Mouse (Mus musculus) heart, embryonic 13.5 days (tissue): ENCODE data around the gene Dcst2. TPM values are rescaled to one million over a fixed set of nuclear protein-coding genes. Genes with fewer than 3 reads are reported as not detected.

Experiments used
- polyA plus RNA-seq: library from polyadenylated mRNA; unstranded; fragments of >200 nt; fragmentation: Nextera tagmentation; extraction: Ambion mirVana; gene quantifications from 2 replicates; pipeline ENCODE4 v1.2.1, GENCODE M21; 2015

The Dcst2 gene
- polyA plus RNA-seq, 1 experiment from 2014 or later, result not detected

Other genes with a start within 250 kb of the Dcst2 start
- 0.98 and 5.3 TPM in 2 replicates for gene Pklr, start 225.8 kb upstream of the Dcst2 start, polyA plus RNA-seq
- gene Hcn3, start 201.8 kb upstream of the Dcst2 start, polyA plus RNA-seq, result 0.68 and 1.0 TPM in 2 replicates
- gene Clk2, start 197.2 kb upstream of the Dcst2 start, polyA plus RNA-seq, result 16.9 and 17.4 TPM in 2 replicates
- 83.4 and 88.1 TPM in 2 replicates for gene Scamp3, start 184.5 kb upstream of the Dcst2 start, polyA plus RNA-seq
- 12.8 and 13.5 TPM in 2 replicates for gene Fam189b, start 178.8 kb upstream of the Dcst2 start, polyA plus RNA-seq
- gene Gba, start 159.0 kb upstream of the Dcst2 start, polyA plus RNA-seq, result 32.7 and 34.8 TPM in 2 replicates
- 15.6 and 16.2 TPM in 2 replicates for gene Thbs3, start 146.8 kb upstream of the Dcst2 start, polyA plus RNA-seq
- gene Mtx1, start 134.9 kb upstream of the Dcst2 start, polyA plus RNA-seq, result 125 and 126 TPM in 2 replicates
- gene Muc1, start 132.9 kb upstream of the Dcst2 start, polyA plus RNA-seq, result 0.59 and 1.1 TPM in 2 replicates
- gene Krtcap2, start 116.0 kb upstream of the Dcst2 start, polyA plus RNA-seq, result 216 and 229 TPM in 2 replicates
- gene Trim46, start 115.7 kb upstream of the Dcst2 start, polyA plus RNA-seq, result 0.70 and 0.76 TPM in 2 replicates
- 77.5 and 85.1 TPM in 2 replicates for gene Dpm3, start 102.6 kb upstream of the Dcst2 start, polyA plus RNA-seq
- gene Slc50a1, start 91.4 kb upstream of the Dcst2 start, polyA plus RNA-seq, result 40.6 and 40.7 TPM in 2 replicates
- 33.3 and 38.4 TPM in 2 replicates for gene Efna1, start 80.8 kb upstream of the Dcst2 start, polyA plus RNA-seq
- 1.8 and 1.9 TPM in 2 replicates for gene Efna3, start 39.0 kb upstream of the Dcst2 start, polyA plus RNA-seq
- 9.9 and 10.2 TPM in 2 replicates for gene Efna4, start 23.9 kb upstream of the Dcst2 start, polyA plus RNA-seq
- gene Adam15, start 12.0 kb upstream of the Dcst2 start, polyA plus RNA-seq, result 58.3 and 58.9 TPM in 2 replicates
- 0.09 and 0.10 TPM in 2 replicates for gene Dcst1, start 3.3 kb downstream of the Dcst2 start, polyA plus RNA-seq
- 1.9 and 2.1 TPM in 2 replicates for gene Zbtb7b, start 32.8 kb downstream of the Dcst2 start, polyA plus RNA-seq
- 0.75 TPM in 1 of 2 replicates, not detected in the other for gene Lenep, start 40.8 kb downstream of the Dcst2 start, polyA plus RNA-seq
- gene Flad1, start 49.9 kb downstream of the Dcst2 start, polyA plus RNA-seq, result 30.3 and 32.0 TPM in 2 replicates
- 339 and 400 TPM in 2 replicates for gene Cks1b, start 56.4 kb downstream of the Dcst2 start, polyA plus RNA-seq
- gene Shc1, start 56.5 kb downstream of the Dcst2 start, polyA plus RNA-seq, result 63.4 and 66.1 TPM in 2 replicates
- 24.3 and 24.8 TPM in 2 replicates for gene Pygo2, start 68.2 kb downstream of the Dcst2 start, polyA plus RNA-seq
- gene Pbxip1, start 74.7 kb downstream of the Dcst2 start, polyA plus RNA-seq, result 61.3 and 64.1 TPM in 2 replicates
- gene Pmvk, start 92.6 kb downstream of the Dcst2 start, polyA plus RNA-seq, result 47.6 and 58.3 TPM in 2 replicates
- 2.2 and 2.3 TPM in 2 replicates for gene Kcnn3, start 158.2 kb downstream of the Dcst2 start, polyA plus RNA-seq